Mouse (Mus musculus) liver, embryonic 13.5 days (tissue): Measurements from ENCODE around the gene Atp8a2. TPM values are rescaled to one million over a fixed set of nuclear protein-coding genes. Genes with fewer than 3 reads are reported as not detected.
"Not testable (repeated sequence)": the region's sequence is repeated elsewhere in the genome, so short reads cannot be mapped to it uniquely, and the experiment has no call there.

Experiments
- ATAC-seq: fragments of 200-750 bp; cut with Nextera tagmentation; 2 replicates; pipeline ENCODE4 v1.8.0; 2017; ENCODE audit warnings: low read depth, mild to moderate bottlenecking, moderate number of reproducible peaks, moderate library complexity
- DNase-seq: peaks from one replicate; pipeline ENCODE4 v3.0.0; 2022
- H3K27ac ChIP-seq: fragments of 300-500 bp; sonication (generic); 2 replicates; pipeline ENCODE4 v1.5.1; 2015; ENCODE audit warnings: moderate library complexity, mild to moderate bottlenecking, inconsistent platforms
- H3K27me3 ChIP-seq: fragments of 300-500 bp; sonication (generic); 2 replicates; pipeline ENCODE4 v1.6.1; 2015; ENCODE audit warnings: mild to moderate bottlenecking, inconsistent platforms
- H3K36me3 ChIP-seq: fragments of 300-500 bp; sonication (generic); 2 replicates; pipeline ENCODE4 v1.6.1; 2015; ENCODE audit warnings: mild to moderate bottlenecking, inconsistent platforms
- H3K4me1 ChIP-seq: fragments of 300-500 bp; sonication (generic); replicated peaks from 2 replicates; pipeline ENCODE4 v1.6.1; 2015; ENCODE audit warnings: inconsistent platforms
- H3K4me2 ChIP-seq: fragments of 300-500 bp; sonication (generic); 2 replicates; pipeline ENCODE4 v1.6.1; 2015; ENCODE audit warnings: inconsistent platforms, mild to moderate bottlenecking, moderate library complexity
- H3K4me3 ChIP-seq: fragments of 300-500 bp; sonication (generic); replicated peaks from 2 replicates; pipeline ENCODE4 v1.5.1; 2015; ENCODE audit warnings: mild to moderate bottlenecking, inconsistent platforms
- H3K9ac ChIP-seq: fragments of 300-500 bp; sonication (generic); 2 replicates; pipeline ENCODE4 v1.6.1; 2015; ENCODE audit warnings: mild to moderate bottlenecking, inconsistent platforms
- H3K9me3 ChIP-seq: fragments of 300-500 bp; sonication (generic); replicated peaks from 2 replicates; pipeline ENCODE4 v1.6.1; 2016; ENCODE audit warnings: inconsistent platforms
- WGBS: fragments of 180-500 bp; shearing (Covaris S2); methylation state at CpG from one replicate; pipeline ENCODE4 v1.1.7; 2015; ENCODE audit not compliant: insufficient replicate concordance; 5-methylcytosine and 5-hydroxymethylcytosine counted together
- polyA plus RNA-seq: library from polyadenylated mRNA; unstranded; fragments of >200 nt; fragmentation: Nextera tagmentation; extraction: Ambion mirVana; gene quantifications from 2 replicates; pipeline ENCODE4 v1.2.1, GENCODE M21; 2015

Atp8a2 gene
- polyA plus RNA-seq, 1 experiment from 2014 or later: 1.8 TPM

DNA sequence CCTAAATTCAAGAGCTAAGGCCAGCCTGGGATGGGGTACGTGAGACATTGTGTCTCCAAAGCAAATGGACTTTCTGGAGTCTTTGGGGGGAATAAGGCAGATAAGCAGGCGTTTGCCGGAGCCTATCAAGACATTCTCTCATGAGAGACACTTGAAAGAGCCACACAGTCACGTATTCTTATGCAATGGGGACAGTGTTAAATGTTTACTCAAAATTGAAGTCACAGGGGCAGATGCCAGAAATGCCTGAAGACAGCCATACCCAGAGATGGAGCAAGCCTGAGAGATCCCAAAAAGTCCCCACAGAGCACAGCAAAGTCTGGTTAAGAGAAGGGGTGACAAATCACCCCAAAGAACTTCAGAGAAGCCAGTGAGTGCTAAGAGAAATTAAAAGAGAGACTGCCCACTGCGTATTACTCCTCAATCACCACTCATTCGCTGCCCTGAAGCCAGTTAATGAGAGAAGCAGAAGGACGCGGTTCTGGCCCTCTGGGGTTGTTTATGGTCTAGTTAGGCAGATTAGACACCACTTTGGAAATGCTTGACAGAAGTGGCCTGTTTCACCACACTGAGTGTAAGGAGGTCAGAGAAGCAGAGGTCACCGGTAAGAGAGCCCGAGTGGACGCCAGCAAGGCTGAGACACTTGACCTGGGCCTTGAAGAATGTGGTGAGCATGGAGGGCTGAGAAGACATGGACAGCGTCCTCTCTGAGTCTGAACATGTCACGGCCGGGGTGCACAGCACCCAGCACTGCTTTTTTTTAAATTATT lies 356.8 kb downstream of the Atp8a2 start:
- Histone ChIP-seq H3K27ac (no peak overlapping the region), H3K4me3 (no peak overlapping the region), H3K9me3 (no peaks in the 10 kb centered on the region), H3K36me3 (no peaks in the 10 kb centered on the region), H3K9ac (no peak overlapping the region), H3K4me1 (0 out of 2 replicates have a peak, but pooled peaks cover 4% of the 10 kb centered on the region), H3K4me2 (no peak overlapping the region), H3K27me3 (no peaks in the 10 kb centered on the region)
- ATAC-seq (no peak), DNase-seq (no peak)
- 70% methylated on average over 14 of the region's 14 CpGs for WGBS

- WGBS: 68% methylated on average over 1 of the region's 3 CpGs
- not testable (repeated sequence) for H3K27ac ChIP-seq, DNase-seq, H3K4me1 ChIP-seq, H3K9ac ChIP-seq, H3K27me3 ChIP-seq, H3K4me3 ChIP-seq, ATAC-seq, H3K9me3 ChIP-seq, H3K36me3 ChIP-seq, H3K4me2 ChIP-seq
These were observed 358.3 kb downstream of the Atp8a2 start for GRCm38 (mm10) chr14:59838446-59839259.

- H3K9me3 ChIP-seq, H3K9ac ChIP-seq, H3K27me3 ChIP-seq, H3K4me2 ChIP-seq, H3K36me3 ChIP-seq, H3K4me3 ChIP-seq, H3K4me1 ChIP-seq, ATAC-seq, DNase-seq, H3K27ac ChIP-seq: not testable (repeated sequence)
- no CpG with 5 or more reads among the region's 3 CpGs for WGBS
These were observed 359.2 kb downstream of the Atp8a2 start for GRCm38 (mm10) chr14:59837691-59838241.

- H3K9me3 ChIP-seq: no peaks in the 10 kb centered on the region
- 38% methylated on average over 10 of the region's 10 CpGs for WGBS
- ATAC-seq: no peak
- H3K27me3 ChIP-seq: no peaks in the 10 kb centered on the region
- no peak overlapping the region for H3K4me3 ChIP-seq
- DNase-seq: no peak
- H3K4me1 ChIP-seq: no peaks in the 10 kb centered on the region
- H3K9ac ChIP-seq: no peak overlapping the region
- no peak overlapping the region for H3K4me2 ChIP-seq
- H3K36me3 ChIP-seq: no peaks in the 10 kb centered on the region
- H3K27ac ChIP-seq: no peak overlapping the region
These were observed 360.0 kb downstream of the Atp8a2 start for GRCm38 (mm10) chr14:59836876-59837543.

DNA sequence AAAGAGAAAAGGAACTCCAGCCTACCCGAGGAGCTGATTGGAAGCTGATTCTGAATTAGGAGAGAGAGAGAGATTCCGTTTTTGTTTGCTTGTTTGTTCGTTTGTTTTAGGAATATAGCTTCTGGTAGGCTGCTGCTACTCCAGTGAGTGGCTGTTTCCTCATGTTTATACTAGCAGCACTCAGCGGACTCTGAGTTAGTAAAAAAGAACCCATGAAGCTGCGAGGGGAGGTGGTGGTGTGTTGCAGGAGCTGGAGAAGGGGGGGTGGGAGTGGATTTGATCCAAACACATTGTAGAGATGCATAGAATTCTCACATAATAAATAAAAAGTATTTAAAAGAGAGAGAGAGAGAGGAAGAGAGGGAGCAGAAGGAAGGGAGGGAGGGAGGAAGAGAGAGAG lies 367.4 kb downstream of the Atp8a2 start:
- Histone ChIP-seq H3K9me3 (no peaks in the 10 kb centered on the region), H3K27ac (no peak overlapping the region), H3K4me1 (no peaks in the 10 kb centered on the region), H3K27me3 (no peaks in the 10 kb centered on the region), H3K36me3 (no peaks in the 10 kb centered on the region), H3K9ac (no peak overlapping the region), H3K4me2 (no peak overlapping the region), H3K4me3 (no peak overlapping the region)
- ATAC-seq (no peak), DNase-seq (no peak)
- 63% methylated on average over 5 of the region's 5 CpGs for WGBS

- H3K27ac ChIP-seq: no peak overlapping the region
- DNase-seq: no peak
- 68% methylated on average over 5 of the region's 5 CpGs for WGBS
- no peak overlapping the region for H3K9ac ChIP-seq
- no peak for ATAC-seq
- H3K4me3 ChIP-seq: no peak overlapping the region
- H3K4me1 ChIP-seq: no peaks in the 10 kb centered on the region
- no peaks in the 10 kb centered on the region for H3K27me3 ChIP-seq
- H3K36me3 ChIP-seq: no peaks in the 10 kb centered on the region
- no peaks in the 10 kb centered on the region for H3K9me3 ChIP-seq
- H3K4me2 ChIP-seq: no peak overlapping the region
These were observed 369.6 kb downstream of the Atp8a2 start for GRCm38 (mm10) chr14:59827409-59827808.

DNA sequence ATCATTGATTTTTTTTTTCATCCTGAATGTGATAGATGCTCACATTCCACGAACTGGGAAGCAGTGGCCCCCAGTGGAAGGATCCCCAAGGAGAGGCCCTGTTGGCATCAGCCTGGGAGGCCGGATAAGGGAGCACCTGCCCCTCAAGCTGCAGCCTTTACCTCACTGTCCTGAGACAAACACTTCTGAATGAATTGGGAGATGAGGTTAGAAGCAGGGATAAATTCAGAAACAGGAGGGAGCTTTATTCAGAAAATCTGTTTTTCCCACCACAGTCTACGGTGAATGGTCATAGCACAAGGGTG lies 376.9 kb downstream of the Atp8a2 start:
- WGBS: 52% methylated on average over 3 of the region's 3 CpGs
- Histone ChIP-seq H3K36me3 (no peaks in the 10 kb centered on the region), H3K27ac (no peak overlapping the region), H3K9me3 (no peaks in the 10 kb centered on the region), H3K4me3 (no peak overlapping the region), H3K4me1 (no peaks in the 10 kb centered on the region), H3K9ac (no peak overlapping the region), H3K27me3 (no peaks in the 10 kb centered on the region), H3K4me2 (no peak overlapping the region)
- ATAC-seq: no peak
- no peak for DNase-seq

- Histone ChIP-seq H3K4me1 (no peaks in the 10 kb centered on the region), H3K36me3 (no peaks in the 10 kb centered on the region), H3K9ac (no peak overlapping the region), H3K4me3 (no peak overlapping the region), H3K27me3 (no peaks in the 10 kb centered on the region), H3K4me2 (no peak overlapping the region), H3K9me3 (no peaks in the 10 kb centered on the region), H3K27ac (no peak overlapping the region)
- DNase-seq: no peak
- no peak for ATAC-seq
- 46% methylated on average over 5 of the region's 5 CpGs for WGBS
These were observed 377.5 kb downstream of the Atp8a2 start for GRCm38 (mm10) chr14:59819215-59820114.

- H3K27me3 ChIP-seq, H3K4me3 ChIP-seq, H3K9me3 ChIP-seq, H3K27ac ChIP-seq, H3K4me2 ChIP-seq, ATAC-seq, H3K4me1 ChIP-seq, H3K36me3 ChIP-seq, H3K9ac ChIP-seq, DNase-seq: not testable (repeated sequence)
- WGBS: 69% methylated on average over 2 of the region's 2 CpGs
These were observed 386.7 kb downstream of the Atp8a2 start for GRCm38 (mm10) chr14:59810316-59810715.

DNA sequence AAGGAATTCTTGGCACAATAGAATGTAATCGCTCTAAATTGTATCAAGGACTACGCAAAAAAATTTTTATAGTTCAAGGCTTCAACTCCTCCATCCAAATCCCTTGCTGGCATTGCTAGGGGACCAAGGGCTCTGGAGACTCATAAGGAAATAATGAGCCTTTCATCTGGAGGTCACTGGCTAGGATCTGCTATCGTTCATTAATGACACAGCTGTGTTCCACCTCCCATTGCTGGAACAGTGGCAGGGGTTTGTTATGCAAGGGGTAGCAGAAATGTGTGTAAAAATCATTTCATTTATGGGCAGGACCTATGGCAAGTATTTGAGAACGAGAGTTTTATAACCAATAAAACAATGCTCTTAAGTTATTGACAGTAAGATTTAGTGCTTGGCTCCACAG lies 387.2 kb downstream of the Atp8a2 start:
- Histone ChIP-seq H3K4me1 (peaks cover 3% of the 10 kb centered on the region; the same call in 1 of the 2 replicates), H3K27me3 (no peaks in the 10 kb centered on the region), H3K9ac (no peak overlapping the region), H3K9me3 (no peaks in the 10 kb centered on the region), H3K4me2 (no peak overlapping the region), H3K27ac (no peak overlapping the region), H3K36me3 (no peaks in the 10 kb centered on the region), H3K4me3 (no peak overlapping the region)
- DNase-seq (no peak), ATAC-seq (no peak)
- 69% methylated on average over 4 of the region's 4 CpGs for WGBS
